Mouse (Mus musculus): ENCODE measurements around the gene Adgrl2.

GRCm38 (mm10) chr3:148958714-148959113, 31.6 kb downstream of the Adgrl2 start:
- TF ChIP-seq CTCF (IDR thresholded peaks at IDR 0.05; ENCODE audit: borderline replicate concordance, insufficient read depth, low read length) (no peak), POLR2A (IDR thresholded peaks at IDR 0.05; ENCODE audit: low read depth, low read length) (no peak)

Data from embryonic fibroblast, embryonic 13.5 days (primary cell).